Mouse (Mus musculus) adrenal gland, postnatal 10 days (tissue): ENCODE measurements around the gene Camta2. TPM values are rescaled to one million over a fixed set of nuclear protein-coding genes. Genes with fewer than 3 reads are reported as not detected.

Experiments
- DNase-seq: peaks from one replicate; pipeline ENCODE4 v3.0.0; 2021; ENCODE audit warnings: mixed read lengths
- long read RNA-seq, 2 experiments: library from polyadenylated mRNA; stranded (forward); transcript quantifications; one replicate each; pipeline ENCODE4 v2.0.0; 2021
- total RNA-seq, 2 experiments: library from RNA; stranded (reverse); gene quantifications; 2 replicates each; pipeline ENCODE4 v1.2.3; 2021

The Camta2 gene
- 10 to 100 TPM; 34.3 to 43.8 TPM for total RNA-seq
- long read RNA-seq, experiment 1, partial matches to known transcripts = 8 of 13 reads
- long read RNA-seq, experiment 1, other reads (novel, unspliced or antisense) = 5 of 13 reads
- long read RNA-seq, experiment 2, full-length matches to known transcripts = 4 of 39 reads
- long read RNA-seq, experiment 2, partial matches to known transcripts = 25 of 39 reads
- long read RNA-seq, experiment 2, other reads (novel, unspliced or antisense) = 10 of 39 reads

GRCm38 (mm10) chr11:70687601-70688199 lies at the start of gene Camta2:
TSS of gene Camta2 (minus strand) at chr11:70688105.
- peak; percentile 93 for DNase-seq

- DNase-seq = no peak
Observed at GRCm38 (mm10) chr11:70733256-70733655, 45.4 kb upstream of the Camta2 start.

- DNase-seq = no peak
Observed at GRCm38 (mm10) chr11:70731178-70731577, 43.3 kb upstream of the Camta2 start.

GRCm38 (mm10) chr11:70730427-70731038 lies 42.6 kb upstream of the Camta2 start:
- DNase-seq = peak; percentile 42

- no peak for DNase-seq
Observed at GRCm38 (mm10) chr11:70727385-70727784, 39.5 kb upstream of the Camta2 start.

- no peak for DNase-seq
Observed at GRCm38 (mm10) chr11:70726585-70726984, 38.7 kb upstream of the Camta2 start.

- DNase-seq = no peak
Observed at GRCm38 (mm10) chr11:70724706-70725105, 36.8 kb upstream of the Camta2 start.

- DNase-seq = peak; percentile 48
Observed at GRCm38 (mm10) chr11:70721072-70721471, 33.2 kb upstream of the Camta2 start.

GRCm38 (mm10) chr11:70720567-70720966 lies 32.7 kb upstream of the Camta2 start:
- no peak for DNase-seq

- DNase-seq = peak; percentile 55
Observed at GRCm38 (mm10) chr11:70718481-70718880, 30.6 kb upstream of the Camta2 start.

GRCm38 (mm10) chr11:70715832-70716231 lies 27.9 kb upstream of the Camta2 start:
- DNase-seq = peak; percentile 54

GRCm38 (mm10) chr11:70713222-70713621 lies 25.3 kb upstream of the Camta2 start:
- DNase-seq = no peak

- DNase-seq = no peak
Observed at GRCm38 (mm10) chr11:70711026-70711425, 23.1 kb upstream of the Camta2 start.

- DNase-seq = no peak
Observed at GRCm38 (mm10) chr11:70706127-70706526, 18.2 kb upstream of the Camta2 start.

- peak; percentile 70 for DNase-seq
Observed at GRCm38 (mm10) chr11:70702781-70703180, 14.9 kb upstream of the Camta2 start.

GRCm38 (mm10) chr11:70701984-70702733 lies 14.3 kb upstream of the Camta2 start:
- DNase-seq = no peak

- no peak for DNase-seq
Observed at GRCm38 (mm10) chr11:70701221-70701955, 13.5 kb upstream of the Camta2 start.

- peak; percentile 83 for DNase-seq
Observed at GRCm38 (mm10) chr11:70700613-70701012, 12.7 kb upstream of the Camta2 start.

GRCm38 (mm10) chr11:70699722-70700556 lies 12.0 kb upstream of the Camta2 start, which contains the start of the genes Inca1 and Kif1c:
TSS of gene Inca1 (minus strand) at chr11:70700155.
TSS of gene Kif1c (plus strand) at chr11:70700548.
- peak; percentile 99 for DNase-seq

GRCm38 (mm10) chr11:70699051-70699450 lies 11.1 kb upstream of the Camta2 start:
- peak; percentile 34 for DNase-seq

GRCm38 (mm10) chr11:70697376-70697775 lies 9.5 kb upstream of the Camta2 start:
- no peak for DNase-seq
